Mouse (Mus musculus): ENCODE measurements at regions not wholly inside any gene's neighbourhood (a gene's known extent, or its start where the extent isn't known, plus 50 kb on each side); places are given as distances from the start of the nearest gene placed in this dataset.

DNA sequence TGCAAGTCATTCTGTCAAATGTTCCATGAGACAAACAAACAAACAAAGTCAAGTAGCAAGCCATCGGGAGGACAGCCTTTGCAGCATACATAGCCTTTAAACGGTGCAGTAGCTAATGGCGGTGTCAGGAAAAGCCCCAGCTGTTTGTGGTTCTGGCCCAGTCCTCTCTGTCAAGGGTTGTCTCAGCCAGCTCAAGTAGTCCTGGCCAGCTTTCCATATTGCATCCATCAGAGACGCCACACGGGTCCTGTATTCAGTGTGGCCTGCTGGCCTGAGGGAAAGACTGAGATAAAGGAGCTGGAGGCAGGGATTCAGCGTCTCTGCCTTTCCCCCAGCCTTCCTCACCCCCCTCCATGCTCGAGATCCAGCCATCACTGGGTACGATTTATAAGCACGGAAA, 61.2 kb downstream of the H2al1j start:
- TF ChIP-seq CTCF (IDR thresholded peaks at IDR 0.05; ENCODE audit: control insufficient read depth, insufficient read depth, insufficient replicate concordance, low read depth, low read length) (no peak), POLR2A (IDR thresholded peaks at IDR 0.05; ENCODE audit: control insufficient read depth, low read depth, low read length) (no peak)

Measured in testis, adult 2 months (tissue).